Mouse (Mus musculus) lung, adult 10 weeks (tissue): ENCODE measurements around the gene Col7a1. TPM values are rescaled to one million over a fixed set of nuclear protein-coding genes. Genes with fewer than 3 reads are reported as not detected.

ENCODE experiments used
- polyA plus RNA-seq: library from polyadenylated mRNA; stranded (reverse); fragments of 350-450 nt; fragmentation: Illumina TruSeq; extraction: RNeasy Lipid Tissue Mini Kit (QIAGEN cat#74804); gene quantifications from one replicate; pipeline ENCODE4 v1.2.3, GENCODE M21; 2014; ENCODE audit warnings: low read depth, low replicate concordance; ENCODE audit not compliant: insufficient read depth

Gene Col7a1
- polyA plus RNA-seq: 3.0 TPM

DNA sequence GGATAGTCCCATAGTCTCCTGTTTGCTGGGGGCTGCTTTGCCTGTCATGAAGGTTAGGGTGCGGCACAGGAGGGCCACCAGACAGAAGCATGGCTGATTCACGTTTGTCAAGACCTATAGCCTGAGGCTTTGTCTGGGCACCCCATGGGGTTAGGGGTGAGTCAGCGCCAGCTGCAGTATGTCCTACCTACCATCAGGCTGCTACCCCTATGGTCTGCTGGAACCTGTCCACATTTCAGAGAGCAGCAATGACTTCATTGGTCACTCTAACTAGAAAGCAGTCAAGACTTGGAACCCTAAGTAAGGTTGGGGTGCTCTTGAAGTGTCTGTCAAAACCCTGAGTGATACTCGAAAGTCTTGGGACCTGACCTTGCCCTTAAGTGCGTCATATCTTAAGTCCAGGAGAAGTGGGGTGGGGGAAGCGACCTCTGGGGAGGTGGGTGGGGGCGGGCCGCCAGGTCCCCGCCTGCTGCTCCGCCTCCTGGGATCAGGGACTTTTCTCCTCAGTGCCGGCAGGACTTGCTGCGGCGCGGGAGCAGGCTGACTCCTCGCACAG, at the start of gene Col7a1:
TSS of gene Col7a1 (plus strand) at position 506 of the 556 bp plus-strand sequence.

DNA sequence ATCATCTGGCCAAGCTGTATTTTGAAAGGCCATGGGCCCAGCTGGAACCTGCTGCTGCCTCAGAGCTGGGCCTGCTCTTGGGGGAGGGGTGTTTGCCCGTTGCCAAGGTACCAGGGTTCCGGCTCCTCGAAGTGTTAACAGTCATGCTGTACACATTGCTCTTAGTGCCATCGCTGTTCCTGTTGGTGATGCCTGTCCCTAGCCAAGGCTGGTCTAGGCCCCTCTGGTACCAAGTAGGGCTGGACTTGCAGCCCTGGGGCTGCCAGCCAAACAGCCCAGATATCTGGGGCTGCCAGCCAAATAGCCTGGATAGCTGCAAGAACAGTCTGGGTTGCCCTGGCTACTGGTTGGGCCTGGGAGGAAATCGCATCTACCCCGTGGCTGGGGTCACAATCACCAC, 38.9 kb upstream of the Col7a1 start, which contains the start of gene Tmem89:
TSS of gene Tmem89 (plus strand) at position 129 of the 400 bp plus-strand sequence.

DNA sequence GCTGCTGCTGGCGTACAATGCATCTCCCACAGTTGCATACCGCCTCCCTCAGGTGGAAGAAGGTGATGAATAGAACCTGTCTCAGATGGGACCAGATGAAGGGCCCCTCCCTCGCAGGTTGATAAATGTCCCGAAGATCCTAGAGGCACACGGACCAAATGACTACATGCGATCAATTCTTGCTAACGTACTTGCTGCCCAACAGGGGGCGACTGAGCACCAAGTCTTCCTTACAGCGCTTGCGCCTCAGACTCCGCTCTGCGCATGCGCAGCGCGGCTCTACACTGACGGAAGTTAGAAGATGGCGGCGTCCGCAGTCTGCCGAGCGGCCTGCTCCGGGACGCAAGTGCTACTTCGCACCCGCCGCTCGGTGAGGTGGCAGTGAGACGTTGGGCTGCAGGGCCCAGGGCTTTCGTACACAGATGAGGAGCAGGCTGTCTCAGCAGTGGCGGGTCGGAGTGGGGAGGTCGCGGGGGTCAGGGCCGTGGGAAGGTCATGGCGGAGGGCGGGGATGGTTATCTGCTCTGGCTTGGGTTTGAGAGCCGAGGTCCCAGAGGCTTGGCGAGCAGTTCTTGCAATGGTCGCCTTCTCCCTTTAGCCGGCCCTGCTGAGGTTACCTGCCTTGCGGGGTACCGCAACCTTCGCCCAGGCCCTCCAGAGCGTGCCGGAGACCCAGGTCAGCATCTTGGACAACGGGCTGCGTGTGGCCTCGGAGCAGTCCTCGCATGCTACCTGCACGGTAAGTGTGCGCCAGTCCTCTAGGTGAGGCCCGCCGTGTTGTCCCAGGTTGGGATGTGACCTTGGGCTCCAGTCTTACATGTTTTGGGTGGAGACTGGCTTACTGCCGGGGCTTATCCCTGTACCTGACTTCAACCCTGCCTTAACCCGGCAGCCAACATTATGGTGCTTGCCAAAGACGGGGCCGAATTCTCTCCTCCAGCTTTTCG, 16.7 kb upstream of the Col7a1 start, which contains the start of gene Uqcrc1:
TSS of gene Uqcrc1 (plus strand) at position 216 of the 947 bp plus-strand sequence.

DNA sequence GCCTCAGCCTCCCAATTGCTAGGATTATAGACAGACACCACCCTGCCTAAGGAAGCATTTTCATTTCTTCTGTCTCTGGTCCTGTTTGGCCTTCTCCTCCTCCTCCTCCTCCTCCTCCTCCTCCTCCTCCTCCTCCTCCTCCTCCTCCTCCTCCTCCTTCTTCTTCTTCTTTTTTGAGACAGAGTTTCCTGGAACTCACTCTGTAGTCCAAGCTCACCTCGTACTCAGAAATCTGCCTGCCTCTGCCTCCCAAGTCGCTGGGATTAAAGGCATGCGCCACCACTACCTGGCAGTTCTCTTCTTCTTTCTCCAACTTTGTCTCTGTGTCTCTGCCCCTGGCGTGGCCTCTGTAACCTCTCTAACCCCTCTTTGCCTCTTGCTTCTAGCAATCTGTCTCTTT, 32.3 kb downstream of the Col7a1 start, which contains the start of gene Ucn2:
TSS of gene Ucn2 (plus strand) at position 301 of the 400 bp plus-strand sequence.

DNA sequence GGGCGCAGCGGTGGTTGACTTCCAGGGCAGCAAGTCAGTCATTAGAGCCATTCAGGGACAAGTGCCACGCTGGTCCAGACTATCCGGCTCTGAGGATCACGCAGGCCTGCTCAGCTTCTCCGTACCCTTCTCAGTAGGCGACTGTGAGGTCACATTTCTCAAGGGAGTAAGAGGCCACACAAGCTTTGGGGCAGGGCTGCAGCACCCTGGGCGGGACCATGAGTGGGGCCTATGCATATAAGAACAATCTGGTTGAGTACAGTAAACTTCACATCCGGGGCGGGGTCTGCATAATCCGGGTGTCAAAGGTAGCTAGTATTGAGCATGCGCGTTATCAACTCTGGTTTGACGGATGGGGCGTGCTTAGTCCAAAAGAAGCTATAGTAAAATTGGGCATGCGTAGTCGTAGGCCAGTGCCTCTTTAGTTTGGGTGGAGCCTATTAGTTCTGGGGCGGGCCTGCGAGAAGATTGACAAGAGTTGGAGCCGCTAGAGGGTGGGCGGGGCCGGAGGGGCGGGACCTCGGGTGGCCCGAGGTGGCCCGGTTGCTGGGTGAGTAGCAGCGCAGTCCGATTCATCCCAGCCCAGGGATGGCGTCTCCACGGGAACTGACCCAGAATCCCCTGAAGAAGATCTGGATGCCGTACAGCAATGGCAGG, 38.2 kb downstream of the Col7a1 start, which contains the start of gene Pfkfb4:
TSS of gene Pfkfb4 (plus strand) at position 351 of the 657 bp plus-strand sequence.

Other genes starting within 250 kb of the Col7a1 start
- gene Ip6k2, start 169.8 kb upstream of the Col7a1 start, polyA plus RNA-seq: 35.1 TPM
- gene Nckipsd, start 145.2 kb upstream of the Col7a1 start, polyA plus RNA-seq: 6.5 TPM
- 0.03 TPM for gene Celsr3, start 127.3 kb upstream of the Col7a1 start, polyA plus RNA-seq
- gene Slc26a6, start 100.3 kb upstream of the Col7a1 start, polyA plus RNA-seq: 7.2 TPM
- gene Tmem89, start 39.0 kb upstream of the Col7a1 start, polyA plus RNA-seq: not detected
- gene Uqcrc1, start 17.0 kb upstream of the Col7a1 start, polyA plus RNA-seq: 127 TPM
- 0.21 TPM for gene Ucn2, start 32.4 kb downstream of the Col7a1 start, polyA plus RNA-seq
- gene Pfkfb4, start 38.2 kb downstream of the Col7a1 start, polyA plus RNA-seq: 19.0 TPM
- 219 TPM for gene Shisa5, start 85.0 kb downstream of the Col7a1 start, polyA plus RNA-seq
- gene Trex1, start 106.1 kb downstream of the Col7a1 start, polyA plus RNA-seq: 21.7 TPM
- gene Atrip, start 120.5 kb downstream of the Col7a1 start, polyA plus RNA-seq: 5.9 TPM
- 4.3 TPM for gene Ccdc51, start 128.9 kb downstream of the Col7a1 start, polyA plus RNA-seq
- gene Tma7, start 129.0 kb downstream of the Col7a1 start, polyA plus RNA-seq: 289 TPM
- gene Plxnb1, start 141.8 kb downstream of the Col7a1 start, polyA plus RNA-seq: 10.0 TPM
- not detected for gene Fbxw21, start 208.5 kb downstream of the Col7a1 start, polyA plus RNA-seq
- not detected for gene Fbxw13, start 242.4 kb downstream of the Col7a1 start, polyA plus RNA-seq